Mouse (Mus musculus) heart, adult 2 months (tissue): Measurements from ENCODE around the gene 6330409D20Rik. TPM values are rescaled to one million over a fixed set of nuclear protein-coding genes. Genes with fewer than 3 reads are reported as not detected.

Experiments used
- DNase-seq, 2 experiments: peaks; one replicate each; pipeline ENCODE4 v3.0.0; 2021
- H3K27ac ChIP-seq: fragments of 200-600 bp; 2 replicates; pipeline ENCODE4 v1.8.1; 2022
- H3K27me3 ChIP-seq: fragments of 200-500 bp; 2 replicates; pipeline ENCODE4 v1.6.1; 2012; ENCODE audit warnings: mild to moderate bottlenecking, low read length, inconsistent platforms, mixed read lengths; ENCODE audit not compliant: control insufficient read depth, insufficient read depth
- H3K36me3 ChIP-seq: fragments of 200-500 bp; 2 replicates; pipeline ENCODE4 v1.6.1; 2012; ENCODE audit warnings: low read length, inconsistent platforms; ENCODE audit not compliant: control insufficient read depth, insufficient read depth
- H3K4me1 ChIP-seq: fragments of 200-500 bp; 2 replicates; pipeline ENCODE4 v1.6.1; 2011; ENCODE audit warnings: low read length; ENCODE audit not compliant: control insufficient read depth, insufficient read depth
- H3K4me3 ChIP-seq: fragments of 200-600 bp; 2 replicates; pipeline ENCODE4 v1.8.1; 2022
- H3K79me2 ChIP-seq: fragments of 200-500 bp; replicated peaks from 2 replicates; pipeline ENCODE4 v1.6.1; 2012; ENCODE audit warnings: mild to moderate bottlenecking, inconsistent platforms, low read length, moderate library complexity, mixed read lengths; ENCODE audit not compliant: control insufficient read depth, insufficient read depth
- H3K9ac ChIP-seq: fragments of 200-500 bp; 2 replicates; pipeline ENCODE4 v1.6.1; 2012; ENCODE audit warnings: low read depth, mild to moderate bottlenecking, control low read depth, inconsistent platforms, low read length, mixed read lengths
- CTCF ChIP-seq: fragments of 200-600 bp; IDR thresholded peaks from 2 replicates; pipeline ENCODE4 v1.8.1; 2022; ENCODE audit warnings: antibody characterized with exemption, mild to moderate bottlenecking, moderate library complexity
- EP300 ChIP-seq: fragments of 200-500 bp; IDR thresholded peaks from 2 replicates; pipeline ENCODE4 v1.6.1; 2011; ENCODE audit warnings: low read depth, low read length, control low read depth; ENCODE audit not compliant: insufficient read depth
- POLR2A ChIP-seq: fragments of 200-500 bp; IDR thresholded peaks from 2 replicates; pipeline ENCODE4 v1.6.1; 2011; ENCODE audit warnings: mild to moderate bottlenecking, low read depth, low read length, control low read depth; ENCODE audit not compliant: insufficient read depth
- WGBS: fragments of 180-500 bp; shearing (Covaris S2); methylation state at CpG from one replicate; pipeline ENCODE4 v1.1.7; 2018; 5-methylcytosine and 5-hydroxymethylcytosine counted together
- intact Hi-C: fragments of 180-260 bp; cut with DNase I; formaldehyde crosslinking; loops from one replicate; pipeline ENCODE4 v1.15.1; 2025
- polyA plus RNA-seq: library from polyadenylated mRNA; depleted of rRNA; stranded (reverse); fragments of >200 nt; gene quantifications from 2 replicates; pipeline ENCODE4 v1.2.3, GENCODE M21; 2012
- total RNA-seq, 2 experiments: library from RNA; stranded (reverse); gene quantifications; 2 replicates each; pipeline ENCODE4 v1.2.3; 2021

6330409D20Rik gene
- total and polyA plus RNA-seq, 3 experiments = not detected

- Histone ChIP-seq H3K27me3 (no peaks in the 10 kb centered on the region), H3K36me3 (no peaks in the 10 kb centered on the region), H3K79me2 (no peaks in the 10 kb centered on the region), H3K9ac (no peak overlapping the region), H3K27ac (no peak overlapping the region), H3K4me3 (no peak overlapping the region), H3K4me1 (peaks cover 3% of the 10 kb centered on the region)
- intact Hi-C loops = no loop called here
- WGBS = 80% methylated on average over 11 of the region's 11 CpGs
- no peak for TF ChIP-seq CTCF
- TF ChIP-seq EP300 = no peak
- TF ChIP-seq POLR2A = no peak
- DNase-seq = no peak
Measured at GRCm38 (mm10) chr2:32691041-32691440, 49.8 kb downstream of the 6330409D20Rik start.

GRCm38 (mm10) chr2:32689420-32689819 is 51.4 kb downstream of the 6330409D20Rik start:
- intact Hi-C loops = loop anchor here (1.0 to 2.0 kb wide), 3 partner anchors 27 to 106 kb away; no protein-coding TSS in a partner anchor
- H3K36me3 ChIP-seq = no peaks in the 10 kb centered on the region
- TF ChIP-seq POLR2A = no peak
- TF ChIP-seq CTCF = peak; percentile 100; the same call in 1 of the 2 replicates
- peak; percentile 98 for TF ChIP-seq EP300
- H3K4me1 ChIP-seq = peaks cover 3% of the 10 kb centered on the region
- WGBS = 15% methylated on average over 5 of the region's 5 CpGs
- DNase-seq = peak; percentile 87 to 88
- H3K9ac ChIP-seq = no peak overlapping the region
- no peaks in the 10 kb centered on the region for H3K79me2 ChIP-seq
- no peaks in the 10 kb centered on the region for H3K27me3 ChIP-seq
- H3K4me3 ChIP-seq = no peak overlapping the region
- H3K27ac ChIP-seq = no peak overlapping the region

- TF ChIP-seq CTCF (no peak), EP300 (no peak), POLR2A (no peak)
- DNase-seq = no peak
- no peak overlapping the region for H3K9ac ChIP-seq
- H3K79me2 ChIP-seq = no peaks in the 10 kb centered on the region
- H3K4me1 ChIP-seq = peaks cover 2% of the 10 kb centered on the region
- H3K4me3 ChIP-seq = no peak overlapping the region
- no peak overlapping the region for H3K27ac ChIP-seq
- intact Hi-C loops = loop anchor here (2.0 kb wide), 1 partner anchor 15 kb away; no protein-coding TSS in a partner anchor
- H3K36me3 ChIP-seq = no peaks in the 10 kb centered on the region
- no peaks in the 10 kb centered on the region for H3K27me3 ChIP-seq
- 89% methylated on average over 8 of the region's 8 CpGs for WGBS
Measured at GRCm38 (mm10) chr2:32687562-32687961, 53.3 kb downstream of the 6330409D20Rik start.

GRCm38 (mm10) chr2:32686640-32687039 is 54.2 kb downstream of the 6330409D20Rik start:
- DNase-seq = no peak
- Histone ChIP-seq H3K27ac (no peak overlapping the region), H3K79me2 (no peaks in the 10 kb centered on the region), H3K9ac (no peak overlapping the region), H3K36me3 (no peaks in the 10 kb centered on the region), H3K27me3 (no peaks in the 10 kb centered on the region), H3K4me3 (no peak overlapping the region), H3K4me1 (peaks cover 2% of the 10 kb centered on the region)
- no peak for TF ChIP-seq EP300
- TF ChIP-seq POLR2A = no peak
- TF ChIP-seq CTCF = no peak
- intact Hi-C loops = loop anchor here (2.0 kb wide), 1 partner anchor 14 kb away; no protein-coding TSS in a partner anchor
- 91% methylated on average over 6 of the region's 6 CpGs for WGBS

GRCm38 (mm10) chr2:32685807-32686206 is 55.0 kb downstream of the 6330409D20Rik start:
- Histone ChIP-seq H3K9ac (no peak overlapping the region), H3K4me1 (peaks cover 2% of the 10 kb centered on the region), H3K27me3 (no peaks in the 10 kb centered on the region), H3K36me3 (no peaks in the 10 kb centered on the region), H3K4me3 (no peak overlapping the region), H3K79me2 (no peaks in the 10 kb centered on the region), H3K27ac (no peak overlapping the region)
- 93% methylated on average over 3 of the region's 3 CpGs for WGBS
- DNase-seq = no peak
- no peak for TF ChIP-seq POLR2A
- no peak for TF ChIP-seq EP300
- no peak for TF ChIP-seq CTCF
- intact Hi-C loops = loop anchor here (2.0 kb wide), 1 partner anchor 13 kb away; no protein-coding TSS in a partner anchor

GRCm38 (mm10) chr2:32684681-32685428 is 56.0 kb downstream of the 6330409D20Rik start:
- no peak for DNase-seq
- Histone ChIP-seq H3K27ac (no peak overlapping the region), H3K36me3 (no peaks in the 10 kb centered on the region), H3K9ac (no peak overlapping the region), H3K79me2 (no peaks in the 10 kb centered on the region), H3K27me3 (no peaks in the 10 kb centered on the region), H3K4me3 (no peak overlapping the region), H3K4me1 (peaks cover 2% of the 10 kb centered on the region)
- intact Hi-C loops = no loop called here
- no peak for TF ChIP-seq EP300
- TF ChIP-seq CTCF = no peak
- no peak for TF ChIP-seq POLR2A
- 71% methylated on average over 15 of the region's 15 CpGs for WGBS
